Mouse (Mus musculus): ENCODE results near the gene Cacnb2. TPM values are rescaled to one million over a fixed set of nuclear protein-coding genes. Genes with fewer than 3 reads are reported as not detected.

Cacnb2 gene
- polyA plus RNA-seq, 1 experiment from 2014 or later = 3.4 TPM

- 83% methylated on average over 5 of the region's 5 CpGs for WGBS
- Histone ChIP-seq H3K27ac (no peak overlapping the region), H3K4me3 (no peak overlapping the region)
Observed at GRCm38 (mm10) chr2:14997836-14998235, 394.9 kb downstream of the Cacnb2 start.

DNA sequence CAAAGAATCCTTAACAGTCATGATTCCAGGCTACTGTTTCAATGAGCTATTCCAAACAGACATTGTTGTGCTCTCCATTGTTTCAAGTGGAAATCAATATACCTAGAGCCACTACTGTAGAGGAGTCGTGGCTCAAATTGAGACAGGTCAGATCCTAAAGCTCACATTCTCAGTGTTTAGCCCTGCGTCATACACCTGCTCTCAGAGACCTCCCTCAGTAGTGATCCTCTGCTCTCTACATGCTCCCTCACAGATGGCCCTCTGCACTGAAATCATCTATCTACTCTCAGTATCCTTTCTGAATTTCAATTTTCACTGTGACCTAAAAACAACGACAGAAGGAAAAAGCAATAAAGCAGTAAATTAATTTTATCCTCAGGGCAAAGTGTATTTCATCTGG, 404.6 kb downstream of the Cacnb2 start:
- H3K27me3 ChIP-seq = no peaks in the 10 kb centered on the region
- WGBS = 79% methylated on average over 3 of the region's 3 CpGs
- H3K9me3 ChIP-seq = no peaks in the 10 kb centered on the region
- no peak overlapping the region for H3K27ac ChIP-seq
- H3K4me3 ChIP-seq = no peak overlapping the region
- no peaks in the 10 kb centered on the region for H3K36me3 ChIP-seq
- H3K9ac ChIP-seq = no peak overlapping the region
- no peak for ATAC-seq (ENCODE audit: insufficient number of reproducible peaks, insufficient read depth, low FRiP score, low TSS enrichment)
- H3K4me2 ChIP-seq (replicated peaks) = no peak overlapping the region
- no peaks in the 10 kb centered on the region for H3K4me1 ChIP-seq

More at GRCm38 (mm10) chr2:14997836-14998235, 394.9 kb downstream of the Cacnb2 start:
- Histone ChIP-seq H3K36me3 (0 out of 2 replicates have a peak, but pooled peaks cover 6% of the 10 kb centered on the region), H3K9me3 (no peaks in the 10 kb centered on the region), H3K4me1 (no peaks in the 10 kb centered on the region), H3K9ac (no peak overlapping the region), H3K27me3 (no peaks in the 10 kb centered on the region), H3K4me2 (replicated peaks) (no peak overlapping the region)
- no peak for ATAC-seq (ENCODE audit: insufficient number of reproducible peaks, insufficient read depth, low FRiP score, low TSS enrichment)

DNA sequence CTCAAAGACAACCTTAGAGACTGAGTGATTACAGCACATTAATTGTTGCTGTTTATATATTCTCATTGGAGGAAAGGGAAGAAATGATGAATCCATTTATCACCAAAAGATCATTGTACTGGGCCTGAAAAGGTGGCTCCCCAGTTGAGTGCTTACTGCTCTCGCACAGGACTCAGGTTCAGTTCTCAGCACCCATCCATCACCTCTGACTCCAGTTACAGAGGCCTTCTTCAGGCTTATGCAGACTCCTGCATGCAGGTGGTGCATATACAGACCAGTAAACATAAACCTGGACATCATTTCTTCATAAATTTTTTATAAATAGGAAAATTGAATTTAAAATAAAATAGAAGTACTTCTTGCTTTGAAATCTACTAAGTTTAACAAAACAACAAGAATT, 405.2 kb downstream of the Cacnb2 start:
- Histone ChIP-seq H3K27me3 (no peaks in the 10 kb centered on the region), H3K4me1 (no peaks in the 10 kb centered on the region), H3K4me2 (replicated peaks) (no peak overlapping the region), H3K27ac (no peak overlapping the region), H3K9me3 (no peaks in the 10 kb centered on the region), H3K9ac (no peak overlapping the region), H3K36me3 (no peaks in the 10 kb centered on the region), H3K4me3 (no peak overlapping the region)
- 100% methylated on average over 1 of the region's 1 CpGs for whole genome bisulfite sequencing
- ATAC-seq (ENCODE audit: insufficient number of reproducible peaks, insufficient read depth, low FRiP score, low TSS enrichment) = no peak

DNA sequence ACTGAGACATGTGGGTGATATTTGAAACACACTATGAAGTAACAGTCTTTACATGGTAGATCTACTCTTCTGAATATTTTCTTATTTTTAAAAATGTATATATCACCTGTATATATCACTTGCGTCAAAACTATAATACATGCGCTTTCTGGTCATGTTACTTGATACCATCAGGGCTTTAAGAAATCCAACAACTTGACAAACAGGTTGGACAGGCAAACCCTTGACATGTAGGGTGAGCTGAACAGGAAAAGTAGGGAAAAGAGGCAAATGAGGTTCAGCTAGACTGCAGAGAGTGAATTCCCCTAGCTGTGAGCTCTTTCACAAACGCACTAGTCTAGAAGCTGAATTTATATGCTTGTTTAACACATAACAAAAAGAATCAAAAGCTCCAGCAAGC, 423.9 kb downstream of the Cacnb2 start:
- no peak overlapping the region for H3K27ac ChIP-seq
- H3K9ac ChIP-seq = no peak overlapping the region
- H3K27me3 ChIP-seq = no peaks in the 10 kb centered on the region
- H3K4me2 ChIP-seq (replicated peaks) = no peak overlapping the region
- 88% methylated on average over 3 of the region's 3 CpGs for WGBS
- no peaks in the 10 kb centered on the region for H3K9me3 ChIP-seq
- no peak overlapping the region for H3K4me3 ChIP-seq
- H3K4me1 ChIP-seq = no peaks in the 10 kb centered on the region
- H3K36me3 ChIP-seq = 0 out of 2 replicates have a peak, but pooled peaks cover 5% of the 10 kb centered on the region
- no peak for ATAC-seq (ENCODE audit: insufficient number of reproducible peaks, insufficient read depth, low FRiP score, low TSS enrichment)

DNA sequence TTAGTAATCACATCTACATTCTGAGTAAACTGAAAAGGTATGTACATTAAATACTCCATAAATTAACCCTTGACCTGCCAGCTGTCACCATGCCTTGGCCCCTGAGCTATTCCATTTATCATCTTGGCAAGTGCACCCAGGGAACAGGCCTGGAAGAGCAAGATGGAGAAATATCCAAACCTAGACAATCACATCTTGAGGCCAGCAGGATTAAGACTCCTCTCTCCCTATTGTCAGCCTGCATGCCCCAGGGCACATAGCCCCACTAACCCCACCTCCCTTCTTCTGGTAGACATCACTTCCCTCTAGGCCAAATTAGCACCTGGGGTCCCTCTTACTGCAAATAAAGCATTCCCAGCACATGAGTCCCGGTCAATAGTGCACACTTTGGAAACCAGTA, 424.9 kb downstream of the Cacnb2 start:
- Histone ChIP-seq H3K4me3 (no peak overlapping the region), H3K27me3 (no peaks in the 10 kb centered on the region), H3K27ac (no peak overlapping the region), H3K36me3 (0 out of 2 replicates have a peak, but pooled peaks cover 5% of the 10 kb centered on the region), H3K4me2 (replicated peaks) (no peak overlapping the region), H3K9ac (no peak overlapping the region), H3K9me3 (no peaks in the 10 kb centered on the region), H3K4me1 (no peaks in the 10 kb centered on the region)
- ATAC-seq (ENCODE audit: insufficient number of reproducible peaks, insufficient read depth, low FRiP score, low TSS enrichment) = no peak
- WGBS = 84% methylated on average over 1 of the region's 1 CpGs

Other genes starting within 250 kb of the Cacnb2 start
- 0.20 TPM in 1 of 2 replicates, not detected in the other for gene Slc39a12, start 214.8 kb upstream of the Cacnb2 start, polyA plus RNA-seq (2016; fragmentation: Nextera tagmentation; extraction: Ambion mirVana)

All from embryonic facial prominence, embryonic 12.5 days (tissue).